Mouse (Mus musculus) cerebellum, adult 2 months (tissue): ENCODE measurements around the gene Prrx2. TPM values are rescaled to one million over a fixed set of nuclear protein-coding genes. Genes with fewer than 3 reads are reported as not detected.
A peak's percentile ranks its signal among the peaks of the same experiment; 100 is the strongest.

Experiments used
- DNase-seq, 2 experiments: peaks; one replicate each; pipeline ENCODE4 v3.0.0; 2021
- H3K27ac ChIP-seq: fragments of 200-500 bp; 2 replicates; pipeline ENCODE4 v1.5.1; 2012; ENCODE audit warnings: low read length, control low read depth, inconsistent platforms; ENCODE audit not compliant: insufficient read depth
- H3K27me3 ChIP-seq: fragments of 200-500 bp; 2 replicates; pipeline ENCODE4 v1.6.1; 2012; ENCODE audit warnings: inconsistent platforms, mild to moderate bottlenecking, low read length, moderate library complexity; ENCODE audit not compliant: control insufficient read depth, insufficient read depth
- H3K4me1 ChIP-seq: fragments of 200-500 bp; 2 replicates; pipeline ENCODE4 v1.6.1; 2011; ENCODE audit warnings: low read length; ENCODE audit not compliant: control insufficient read depth, insufficient read depth
- H3K4me3 ChIP-seq: fragments of 200-500 bp; replicated peaks from 2 replicates; pipeline ENCODE3; 2011; ENCODE audit warnings: mild to moderate bottlenecking, low read depth, low read length, control low read depth; ENCODE audit not compliant: insufficient read depth
- CTCF ChIP-seq: fragments of 200-500 bp; IDR thresholded peaks from 2 replicates; pipeline ENCODE4 v1.5.1; 2011; ENCODE audit warnings: low read depth, mild to moderate bottlenecking, control low read depth, low read length, moderate library complexity, borderline replicate concordance; ENCODE audit not compliant: insufficient read depth
- POLR2A ChIP-seq: fragments of 200-500 bp; IDR thresholded peaks from 2 replicates; pipeline ENCODE4 v1.6.1; 2011; ENCODE audit warnings: low read length, control low read depth, borderline replicate concordance; ENCODE audit not compliant: insufficient read depth
- WGBS: fragments of 180-500 bp; shearing (Covaris S2); methylation state at CpG from one replicate; pipeline ENCODE4 v1.1.7; 2018; 5-methylcytosine and 5-hydroxymethylcytosine counted together
- polyA plus RNA-seq: library from polyadenylated mRNA; depleted of rRNA; stranded (reverse); fragments of >200 nt; gene quantifications from 2 replicates; pipeline ENCODE4 v1.2.3, GENCODE M21; 2012

Prrx2 gene
- polyA plus RNA-seq, 1 experiment = 1.7 TPM

GRCm38 (mm10) chr2:30826825-30827748, 7.7 kb upstream of the Prrx2 start:
- H3K4me1 ChIP-seq = peaks cover 7% of the 10 kb centered on the region
- 26% methylated on average over 26 of the region's 26 CpGs for whole genome bisulfite sequencing
- DNase-seq = peak; percentile 29 to 41
- H3K27ac ChIP-seq = no peak overlapping the region
- no peaks in the 10 kb centered on the region for H3K27me3 ChIP-seq
- no peak for TF ChIP-seq POLR2A
- no peak for TF ChIP-seq CTCF
- peak overlapping the region; percentile 83 for H3K4me3 ChIP-seq

- Histone ChIP-seq H3K27ac (peak overlapping the region; percentile 10; the same call in 1 of the 2 replicates), H3K4me1 (peaks cover 7% of the 10 kb centered on the region), H3K27me3 (no peaks in the 10 kb centered on the region), H3K4me3 (peak overlapping the region; percentile 83)
- TF ChIP-seq POLR2A (peak; percentile 65), CTCF (peak; percentile 86)
- under 1% methylated on average over 63 of the region's 63 CpGs for WGBS
- peak; percentile 91 to 96 for DNase-seq
These were observed 6.9 kb upstream of the Prrx2 start for GRCm38 (mm10) chr2:30827749-30828475.

GRCm38 (mm10) chr2:30829315-30829714, 5.5 kb upstream of the Prrx2 start:
- 29% methylated on average over 5 of the region's 5 CpGs for WGBS
- Histone ChIP-seq H3K4me1 (peaks cover 7% of the 10 kb centered on the region), H3K27ac (no peak overlapping the region), H3K27me3 (no peaks in the 10 kb centered on the region), H3K4me3 (no peak overlapping the region)
- TF ChIP-seq CTCF (peak; percentile 30; the same call in 1 of the 2 replicates), POLR2A (no peak)
- peak in 1 of 2 experiments; percentile 37 for DNase-seq

- no peak within 1 kb of the TSS for H3K4me3 ChIP-seq
- DNase-seq = no peak
- no peak for TF ChIP-seq POLR2A
- TF ChIP-seq CTCF = no peak
- H3K27ac ChIP-seq = no peak within 1 kb of the TSS
- H3K4me1 ChIP-seq = peaks cover 7% of the 10 kb centered on the region
- no peaks in the 10 kb centered on the region for H3K27me3 ChIP-seq
- WGBS = 11% methylated on average over 4 of the region's 4 CpGs
These were observed 4.4 kb upstream of the Prrx2 start, which contains the start of gene Asb6 for GRCm38 (mm10) chr2:30830283-30830795. Gene Asb6, minus strand, starts transcription at chr2:30830333.

DNA sequence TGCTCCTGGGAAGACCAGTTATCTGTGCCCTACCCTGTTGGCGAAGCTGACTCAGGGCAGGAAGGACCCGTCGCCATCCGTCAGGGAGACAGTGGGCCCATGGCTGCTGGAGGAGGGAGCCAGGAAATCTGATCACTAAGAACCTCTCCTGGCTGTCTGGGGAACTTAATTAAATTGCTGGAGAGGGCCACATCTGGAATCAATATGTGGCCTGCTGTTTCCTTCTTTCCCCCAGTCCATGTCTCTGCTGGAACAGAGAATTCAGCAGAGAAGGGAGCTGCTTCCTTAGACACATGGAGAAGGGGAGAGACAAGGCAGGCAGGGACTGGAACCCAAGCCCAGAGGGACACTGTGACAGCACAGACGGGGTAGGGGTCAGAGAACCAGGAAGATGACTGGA, 1.1 kb upstream of the Prrx2 start:
- Histone ChIP-seq H3K4me3 (no peak overlapping the region), H3K27ac (no peak overlapping the region), H3K4me1 (no peaks in the 10 kb centered on the region), H3K27me3 (no peaks in the 10 kb centered on the region)
- TF ChIP-seq POLR2A (no peak), CTCF (no peak)
- no peak for DNase-seq
- WGBS = 44% methylated on average over 5 of the region's 5 CpGs

DNA sequence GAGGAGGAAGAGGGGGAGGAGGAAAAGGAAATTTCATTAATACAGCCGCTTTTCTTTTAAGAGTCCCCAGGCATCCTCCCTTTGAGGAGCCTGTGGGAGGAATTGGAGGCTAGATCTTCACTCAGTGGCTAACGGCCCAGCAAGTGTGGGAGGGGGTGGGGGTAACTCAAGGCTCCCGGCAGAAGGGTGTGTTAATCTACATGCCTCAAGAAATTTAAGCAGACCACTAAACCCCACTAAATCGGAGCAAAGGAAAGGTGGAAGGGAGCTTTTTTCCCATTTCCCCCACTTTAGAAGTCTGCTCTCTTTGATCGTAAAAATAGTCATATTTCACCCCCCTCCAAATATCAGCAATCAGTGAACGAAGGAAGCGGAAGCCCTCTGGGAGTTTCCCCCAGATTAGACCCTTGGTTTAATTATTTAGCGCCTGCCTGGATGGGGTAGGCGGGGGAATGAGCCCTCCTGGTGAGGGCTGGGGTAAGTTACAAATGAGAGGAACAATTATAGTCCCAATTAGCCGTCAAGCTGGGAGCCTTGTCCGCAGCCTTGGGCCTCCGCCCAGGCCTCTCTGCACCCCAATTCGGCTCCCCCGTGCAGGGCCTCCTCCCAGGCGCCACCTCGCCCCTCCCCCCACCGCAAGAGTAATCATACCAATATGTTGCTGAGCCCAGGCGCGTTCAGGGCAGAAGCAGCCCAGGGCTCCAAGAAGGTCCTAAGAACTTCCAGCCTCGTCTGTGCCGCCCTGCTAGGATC, 1.6 kb downstream of the Prrx2 start:
- 22% methylated on average over 21 of the region's 21 CpGs for WGBS
- Histone ChIP-seq H3K27ac (no peak overlapping the region), H3K27me3 (no peaks in the 10 kb centered on the region), H3K4me1 (no peaks in the 10 kb centered on the region), H3K4me3 (no peak overlapping the region)
- TF ChIP-seq CTCF (no peak), POLR2A (no peak)
- no peak for DNase-seq

DNA sequence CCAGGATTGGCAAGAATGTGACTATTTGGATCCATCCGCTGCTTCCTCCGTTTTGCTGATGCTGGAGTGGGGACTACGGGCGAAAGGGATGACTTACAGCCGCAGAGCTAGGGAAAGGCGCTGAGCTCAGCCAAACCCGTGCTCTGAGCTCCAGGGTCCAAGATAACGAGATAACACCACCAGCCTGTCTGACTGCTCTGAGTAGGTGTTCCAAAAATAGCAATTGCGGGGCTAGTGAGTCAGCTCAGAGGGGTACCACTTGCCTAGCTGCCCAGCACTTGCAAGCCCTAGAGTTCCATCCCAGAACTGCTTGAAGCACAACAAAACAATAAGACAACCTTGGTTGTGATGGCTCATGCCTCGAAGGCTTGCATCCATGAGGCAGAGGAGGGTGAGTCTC, 7.8 kb downstream of the Prrx2 start:
- TF ChIP-seq CTCF (no peak), POLR2A (no peak)
- no peak for DNase-seq
- Histone ChIP-seq H3K4me1 (no peaks in the 10 kb centered on the region), H3K4me3 (no peak overlapping the region), H3K27ac (no peak overlapping the region), H3K27me3 (peaks cover 6% of the 10 kb centered on the region; the same call in 1 of the 2 replicates)
- WGBS = 60% methylated on average over 10 of the region's 10 CpGs
